Mouse (Mus musculus) heart, embryonic 14.5 days (tissue): ENCODE data around the gene Nxt1. TPM values are rescaled to one million over a fixed set of nuclear protein-coding genes. Genes with fewer than 3 reads are reported as not detected.

Experiments used
- ATAC-seq: fragments of 200-750 bp; cut with Nextera tagmentation; 2 replicates; pipeline ENCODE4 v1.8.0; 2017; ENCODE audit warnings: low read depth, moderate TSS enrichment; ENCODE audit not compliant: insufficient number of reproducible peaks, insufficient read depth, low FRiP score
- H3K27ac ChIP-seq, 2 experiments: fragments of 200-500 bp in 1 of 2; fragments of 300-500 bp in 1 of 2; sonication (generic) in 1 of 2; replicated peaks in 1 of 2; 2 replicates each; pipeline ENCODE4 v1.5.1; 2012 to 2014; ENCODE audit warnings: low read depth in 2 of 2, low read length in 2 of 2, control low read depth in 1 of 2, mild to moderate bottlenecking in 1 of 2, mixed read lengths in 1 of 2; ENCODE audit not compliant: control insufficient read depth in 1 of 2, insufficient read depth in 1 of 2
- H3K27me3 ChIP-seq: fragments of 300-500 bp; sonication (generic); 2 replicates; pipeline ENCODE4 v1.6.1; 2014; ENCODE audit warnings: mild to moderate bottlenecking, low read length, control low read depth; ENCODE audit not compliant: control insufficient read depth, insufficient read depth
- H3K36me3 ChIP-seq: fragments of 300-500 bp; sonication (generic); 2 replicates; pipeline ENCODE4 v1.6.1; 2014; ENCODE audit warnings: mild to moderate bottlenecking, control low read depth, low read length, mixed read lengths; ENCODE audit not compliant: control insufficient read depth, insufficient read depth
- H3K4me1 ChIP-seq, 2 experiments: fragments of 200-500 bp in 1 of 2; fragments of 300-500 bp in 1 of 2; sonication (generic) in 1 of 2; 2 replicates each; pipeline ENCODE4 v1.6.1; 2012 to 2014; ENCODE audit warnings: low read length in 2 of 2, control low read depth in 1 of 2, mixed read lengths in 1 of 2; ENCODE audit not compliant: control insufficient read depth in 2 of 2, insufficient read depth in 2 of 2
- H3K4me2 ChIP-seq: fragments of 300-500 bp; sonication (generic); 2 replicates; pipeline ENCODE4 v1.6.1; 2014; ENCODE audit warnings: mild to moderate bottlenecking, low read length
- H3K4me3 ChIP-seq, 2 experiments: fragments of 200-500 bp in 1 of 2; fragments of 300-500 bp in 1 of 2; sonication (generic) in 1 of 2; 2 replicates each; pipeline ENCODE4 v1.5.1; 2012 to 2014; ENCODE audit warnings: low read length in 2 of 2, mild to moderate bottlenecking in 2 of 2, control low read depth in 1 of 2, low read depth in 1 of 2, moderate library complexity in 1 of 2; ENCODE audit not compliant: control insufficient read depth in 1 of 2, insufficient read depth in 1 of 2
- H3K9ac ChIP-seq: fragments of 300-500 bp; sonication (generic); 2 replicates; pipeline ENCODE4 v1.6.1; 2014; ENCODE audit warnings: mild to moderate bottlenecking, low read length
- H3K9me3 ChIP-seq: fragments of 300-500 bp; sonication (generic); 2 replicates; pipeline ENCODE4 v1.6.1; 2016; ENCODE audit warnings: low read length, control low read depth; ENCODE audit not compliant: control insufficient read depth
- WGBS: fragments of 180-500 bp; shearing (Covaris S2); extraction: QIAGEN DNeasy Blood & Tissue Kit; methylation state at CpG from one replicate; pipeline ENCODE4 v1.1.7; 2014; 5-methylcytosine and 5-hydroxymethylcytosine counted together
- polyA plus RNA-seq: library from polyadenylated mRNA; unstranded; fragments of >200 nt; fragmentation: Nextera tagmentation; extraction: Ambion mirVana; gene quantifications from 2 replicates; pipeline ENCODE4 v1.2.1, GENCODE M21; 2014

Gene Nxt1
- polyA plus RNA-seq, 1 experiment from 2014 or later: 52.3 TPM

GRCm38 (mm10) chr2:148680775-148681291 is 8.4 kb downstream of the Nxt1 start, which contains the start of gene Gzf1:
Gene Gzf1 (plus strand): TSS chr2:148681023.
- H3K4me3 ChIP-seq: peak within 1 kb of the TSS; percentile 65 to 81
- H3K9ac ChIP-seq: peak within 1 kb of the TSS; percentile 92
- H3K4me1 ChIP-seq: peaks cover 13 to 37% of the 10 kb centered on the region in 2 experiments
- ATAC-seq: peak; percentile 95
- H3K4me2 ChIP-seq: peak within 1 kb of the TSS; percentile 92
- H3K36me3 ChIP-seq: peaks cover 39% of the 10 kb centered on the region
- no peaks in the 10 kb centered on the region for H3K9me3 ChIP-seq
- peak within 1 kb of the TSS; percentile 93 to 98 for H3K27ac ChIP-seq
- no peaks in the 10 kb centered on the region for H3K27me3 ChIP-seq
- WGBS: under 1% methylated on average over 37 of the region's 39 CpGs

- no peaks in the 10 kb centered on the region for H3K9me3 ChIP-seq
- no peaks in the 10 kb centered on the region for H3K27me3 ChIP-seq
- 6% methylated on average over 17 of the region's 17 CpGs for WGBS
- H3K4me3 ChIP-seq: peak overlapping the region; percentile 65 to 81
- H3K4me1 ChIP-seq: peaks cover 13 to 37% of the 10 kb centered on the region in 2 experiments
- peak; percentile 55 for ATAC-seq
- peak overlapping the region; percentile 92 for H3K4me2 ChIP-seq
- peak overlapping the region; percentile 92 for H3K9ac ChIP-seq
- H3K36me3 ChIP-seq: peaks cover 39% of the 10 kb centered on the region
- peak overlapping the region; percentile 68 to 98 for H3K27ac ChIP-seq
Observed at GRCm38 (mm10) chr2:148681461-148681891, 9.1 kb downstream of the Nxt1 start.

- no peak overlapping the region for H3K4me2 ChIP-seq
- H3K4me3 ChIP-seq: no peak overlapping the region
- H3K36me3 ChIP-seq: peaks cover 50% of the 10 kb centered on the region
- ATAC-seq: no peak
- H3K9ac ChIP-seq: no peak overlapping the region
- no peaks in the 10 kb centered on the region for H3K9me3 ChIP-seq
- 72% methylated on average over 1 of the region's 1 CpGs for WGBS
- no peaks in the 10 kb centered on the region for H3K27me3 ChIP-seq
- H3K27ac ChIP-seq: no peak overlapping the region
- H3K4me1 ChIP-seq: peaks cover 8 to 29% of the 10 kb centered on the region in 2 experiments
Observed at GRCm38 (mm10) chr2:148683031-148683430, 10.6 kb downstream of the Nxt1 start.

GRCm38 (mm10) chr2:148684972-148685371 is 12.6 kb downstream of the Nxt1 start:
- Histone ChIP-seq H3K36me3 (peaks cover 66% of the 10 kb centered on the region), H3K9ac (no peak overlapping the region), H3K27ac (no peak overlapping the region), H3K27me3 (no peaks in the 10 kb centered on the region), H3K4me1 (peaks cover 5 to 12% of the 10 kb centered on the region in 2 experiments), H3K4me3 (no peak overlapping the region), H3K9me3 (no peaks in the 10 kb centered on the region), H3K4me2 (no peak overlapping the region)
- WGBS: 97% methylated on average over 2 of the region's 2 CpGs
- no peak for ATAC-seq

GRCm38 (mm10) chr2:148685709-148686108 is 13.3 kb downstream of the Nxt1 start:
- 90% methylated on average over 3 of the region's 3 CpGs for WGBS
- H3K36me3 ChIP-seq: peaks cover 74% of the 10 kb centered on the region
- no peak overlapping the region for H3K27ac ChIP-seq
- H3K4me3 ChIP-seq: no peak overlapping the region
- no peaks in the 10 kb centered on the region for H3K27me3 ChIP-seq
- no peak overlapping the region for H3K4me2 ChIP-seq
- H3K9ac ChIP-seq: no peak overlapping the region
- no peak for ATAC-seq
- H3K4me1 ChIP-seq: peaks cover 5 to 12% of the 10 kb centered on the region in 2 experiments
- no peaks in the 10 kb centered on the region for H3K9me3 ChIP-seq

- Histone ChIP-seq H3K27me3 (no peaks in the 10 kb centered on the region), H3K27ac (no peak overlapping the region), H3K9ac (no peak overlapping the region), H3K4me2 (no peak overlapping the region), H3K4me3 (no peak overlapping the region), H3K9me3 (no peaks in the 10 kb centered on the region), H3K4me1 (peaks cover 5 to 8% of the 10 kb centered on the region in 2 experiments), H3K36me3 (peaks cover 85% of the 10 kb centered on the region)
- 58% methylated on average over 1 of the region's 1 CpGs for WGBS
- ATAC-seq: no peak
Observed at GRCm38 (mm10) chr2:148686862-148687261, 14.5 kb downstream of the Nxt1 start.

GRCm38 (mm10) chr2:148687971-148688370 is 15.6 kb downstream of the Nxt1 start:
- Histone ChIP-seq H3K9me3 (no peaks in the 10 kb centered on the region), H3K9ac (no peak overlapping the region), H3K4me3 (no peak overlapping the region), H3K4me2 (no peak overlapping the region), H3K27ac (no peak overlapping the region), H3K27me3 (no peaks in the 10 kb centered on the region), H3K4me1 (peaks cover 0 to 1% of the 10 kb centered on the region in 2 experiments; a peak in 1 of 4 replicates), H3K36me3 (peaks cover 95% of the 10 kb centered on the region)
- 92% methylated on average over 5 of the region's 5 CpGs for WGBS
- no peak for ATAC-seq
